Mouse (Mus musculus): ENCODE data around the gene Gabarapl2. TPM values are rescaled to one million over a fixed set of nuclear protein-coding genes. Genes with fewer than 3 reads are reported as not detected.

Gene Gabarapl2
- polyA plus RNA-seq, 1 experiment from 2014 or later: 220 TPM

DNA sequence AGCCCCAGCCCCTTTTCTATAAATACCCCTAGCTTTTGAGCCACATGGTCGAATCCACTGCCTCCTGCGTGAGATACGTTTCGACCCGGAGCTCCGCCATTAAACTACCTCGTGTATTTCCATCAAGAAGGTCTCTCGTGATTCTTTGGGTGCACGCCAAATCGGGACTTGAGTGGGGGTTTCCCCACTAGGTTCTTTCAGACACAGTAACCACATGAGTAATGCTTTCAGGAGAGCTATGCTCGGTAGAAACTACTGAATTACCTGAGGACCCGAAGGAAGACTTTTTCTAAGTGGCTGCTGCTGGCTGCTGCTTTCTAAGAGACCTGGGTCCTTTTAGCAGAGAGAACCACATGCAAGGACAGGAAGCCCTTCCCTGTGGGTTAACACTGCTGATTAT lies 33.6 kb downstream of the Gabarapl2 start:
- Histone ChIP-seq H3K9ac (no peak overlapping the region), H3K4me3 (no peak overlapping the region), H3K4me2 (no peak overlapping the region), H3K27me3 (no peaks in the 10 kb centered on the region), H3K4me1 (replicated peaks) (no peaks in the 10 kb centered on the region), H3K36me3 (peaks cover 18% of the 10 kb centered on the region), H3K27ac (no peak overlapping the region), H3K9me3 (replicated peaks) (no peaks in the 10 kb centered on the region)
- no peak for ATAC-seq (replicated peaks; ENCODE audit: insufficient number of reproducible peaks, insufficient read depth, low FRiP score, low read depth)
- WGBS: 94% methylated on average over 12 of the region's 12 CpGs

DNA sequence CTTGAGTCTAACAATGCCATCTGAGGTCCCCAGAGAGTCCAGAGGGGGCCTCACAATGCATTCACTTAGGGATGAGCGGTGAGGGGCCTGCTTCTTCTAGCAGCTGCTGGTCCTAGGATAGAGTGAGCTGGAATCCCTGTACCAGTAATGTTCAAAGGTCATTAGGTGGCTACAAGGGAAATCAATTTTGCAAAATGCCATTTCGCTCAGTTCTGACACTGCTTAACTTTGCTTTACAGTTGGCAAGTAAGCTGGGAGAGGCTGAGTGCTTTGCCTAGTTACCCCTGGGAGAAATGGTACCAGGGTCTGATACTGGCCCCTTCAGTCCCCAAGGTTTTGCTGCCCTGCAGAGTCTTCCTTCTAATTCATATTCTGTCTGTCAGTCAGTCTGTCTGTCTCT lies 35.2 kb downstream of the Gabarapl2 start:
- H3K4me3 ChIP-seq: no peak overlapping the region
- peaks cover 18% of the 10 kb centered on the region for H3K36me3 ChIP-seq
- H3K27ac ChIP-seq: no peak overlapping the region
- no peak overlapping the region for H3K9ac ChIP-seq
- no peak overlapping the region for H3K4me2 ChIP-seq
- ATAC-seq (replicated peaks; ENCODE audit: insufficient number of reproducible peaks, insufficient read depth, low FRiP score, low read depth): no peak
- H3K27me3 ChIP-seq: no peaks in the 10 kb centered on the region
- WGBS: 96% methylated on average over 2 of the region's 2 CpGs
- no peaks in the 10 kb centered on the region for H3K9me3 ChIP-seq (replicated peaks)
- no peaks in the 10 kb centered on the region for H3K4me1 ChIP-seq (replicated peaks)

- H3K36me3 ChIP-seq: peaks cover 18% of the 10 kb centered on the region
These were observed 35.8 kb downstream of the Gabarapl2 start for GRCm38 (mm10) chr8:111976326-111976725.

DNA sequence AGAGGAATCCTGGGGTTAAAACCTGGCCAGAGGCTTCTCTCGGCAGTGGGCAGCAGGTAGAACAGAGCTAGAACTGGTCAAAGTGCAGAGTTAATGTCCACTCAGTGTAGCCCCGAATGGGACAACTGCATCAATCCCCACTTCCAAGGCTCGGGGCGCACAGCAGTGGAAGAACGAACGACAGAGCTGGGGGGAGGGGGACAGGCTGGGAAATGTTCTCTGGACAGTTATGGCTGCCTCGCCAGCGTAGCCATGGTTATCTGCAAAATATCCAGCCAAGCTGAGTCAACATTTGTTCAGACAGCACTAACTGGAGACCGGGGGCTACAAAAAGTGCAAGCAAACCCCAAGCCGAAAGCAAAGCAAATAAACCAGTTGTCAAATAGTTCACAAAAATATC lies 37.6 kb downstream of the Gabarapl2 start:
- no peaks in the 10 kb centered on the region for H3K4me1 ChIP-seq (replicated peaks)
- no peaks in the 10 kb centered on the region for H3K27me3 ChIP-seq
- no peaks in the 10 kb centered on the region for H3K9me3 ChIP-seq (replicated peaks)
- H3K36me3 ChIP-seq: peaks cover 20% of the 10 kb centered on the region
- WGBS: 70% methylated on average over 10 of the region's 10 CpGs
- H3K4me3 ChIP-seq: no peak overlapping the region
- no peak overlapping the region for H3K27ac ChIP-seq
- H3K9ac ChIP-seq: no peak overlapping the region
- ATAC-seq (replicated peaks; ENCODE audit: insufficient number of reproducible peaks, insufficient read depth, low FRiP score, low read depth): no peak
- H3K4me2 ChIP-seq: no peak overlapping the region

More at GRCm38 (mm10) chr8:111976326-111976725, 35.8 kb downstream of the Gabarapl2 start:
- Histone ChIP-seq H3K4me1 (replicated peaks) (no peaks in the 10 kb centered on the region), H3K27me3 (no peaks in the 10 kb centered on the region), H3K27ac (no peak overlapping the region), H3K9ac (no peak overlapping the region), H3K4me3 (no peak overlapping the region), H3K9me3 (replicated peaks) (no peaks in the 10 kb centered on the region), H3K4me2 (no peak overlapping the region)
- 68% methylated on average over 2 of the region's 2 CpGs for WGBS
- no peak for ATAC-seq (replicated peaks; ENCODE audit: insufficient number of reproducible peaks, insufficient read depth, low FRiP score, low read depth)

DNA sequence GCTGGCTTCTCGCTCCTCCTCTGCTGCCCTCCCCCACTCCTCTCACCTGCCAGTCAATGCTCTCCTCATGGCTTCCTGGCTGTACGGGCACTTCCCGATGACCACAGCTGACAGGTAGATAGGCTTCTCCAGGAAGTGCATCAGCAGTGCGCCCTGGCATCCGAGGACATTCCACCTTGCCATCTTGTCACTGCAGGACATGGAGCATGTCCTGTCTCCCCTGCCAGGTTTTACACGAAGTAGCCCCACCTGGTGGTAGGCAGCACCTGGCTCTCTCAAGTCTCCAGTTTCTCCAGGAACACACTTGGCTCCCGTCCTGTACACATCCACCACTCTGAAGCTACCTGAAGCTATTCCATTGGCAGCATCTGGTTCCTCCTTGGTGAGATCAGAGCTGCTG lies 41.6 kb downstream of the Gabarapl2 start:
- no peak overlapping the region for H3K4me2 ChIP-seq
- no peaks in the 10 kb centered on the region for H3K9me3 ChIP-seq (replicated peaks)
- H3K4me3 ChIP-seq: no peak overlapping the region
- no peak overlapping the region for H3K27ac ChIP-seq
- peaks cover 10% of the 10 kb centered on the region; the same call in 1 of the 2 replicates for H3K4me1 ChIP-seq (replicated peaks)
- no peaks in the 10 kb centered on the region for H3K27me3 ChIP-seq
- WGBS: 74% methylated on average over 7 of the region's 7 CpGs
- ATAC-seq (replicated peaks; ENCODE audit: insufficient number of reproducible peaks, insufficient read depth, low FRiP score, low read depth): no peak
- H3K9ac ChIP-seq: no peak overlapping the region
- H3K36me3 ChIP-seq: peaks cover 11% of the 10 kb centered on the region; the same call in 1 of the 2 replicates

DNA sequence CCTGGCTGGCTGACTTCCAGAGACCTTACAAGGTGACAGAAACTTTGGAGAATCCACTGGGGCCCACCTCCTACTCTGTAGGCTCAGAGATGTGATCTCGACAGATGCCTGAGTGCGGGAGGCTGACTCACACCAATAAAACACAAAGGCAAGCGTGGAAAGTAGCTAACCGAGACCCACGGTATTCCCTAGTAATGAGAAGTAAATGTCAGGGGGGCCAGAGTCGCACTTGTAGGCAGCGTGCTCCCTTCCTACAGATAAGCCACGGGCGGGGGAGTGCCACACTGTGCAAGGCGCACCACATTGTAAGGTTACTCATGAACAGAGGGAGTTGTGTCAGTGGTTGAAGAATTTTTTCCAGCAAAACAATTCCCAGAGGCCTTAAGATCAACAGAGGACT lies 44.0 kb downstream of the Gabarapl2 start:
- peaks cover 19% of the 10 kb centered on the region for H3K36me3 ChIP-seq
- H3K27ac ChIP-seq: no peak overlapping the region; the same call in 1 of the 2 replicates
- H3K9ac ChIP-seq: no peak overlapping the region

DNA sequence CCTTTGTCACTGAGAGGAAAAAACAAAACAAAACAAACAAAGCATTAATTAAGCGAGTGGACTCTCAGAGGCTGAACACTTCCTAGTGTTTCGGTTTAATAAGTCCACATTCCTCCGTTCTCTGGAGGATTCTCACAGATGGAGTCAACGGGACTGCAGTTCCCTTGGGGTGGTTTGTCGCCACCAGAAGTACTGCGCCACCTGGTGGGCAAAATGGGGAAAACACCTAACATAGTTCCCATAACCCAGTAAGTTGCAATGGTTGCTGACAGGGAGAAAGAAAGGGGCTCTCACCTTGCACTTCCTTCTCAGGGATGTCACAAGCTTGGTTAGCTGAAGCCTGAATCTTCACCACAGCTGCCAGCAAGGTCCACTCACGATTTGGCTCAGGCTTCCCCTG lies 49.4 kb downstream of the Gabarapl2 start:
- H3K4me1 ChIP-seq (replicated peaks): peaks cover 12% of the 10 kb centered on the region; the same call in 1 of the 2 replicates
- H3K27ac ChIP-seq: no peak overlapping the region
- ATAC-seq (replicated peaks; ENCODE audit: insufficient number of reproducible peaks, insufficient read depth, low FRiP score, low read depth): no peak; the same call in 1 of the 2 replicates
- H3K4me3 ChIP-seq: no peak overlapping the region
- no peaks in the 10 kb centered on the region for H3K9me3 ChIP-seq (replicated peaks)
- H3K9ac ChIP-seq: no peak overlapping the region
- H3K36me3 ChIP-seq: peaks cover 30% of the 10 kb centered on the region
- H3K27me3 ChIP-seq: no peaks in the 10 kb centered on the region
- 16% methylated on average over 7 of the region's 7 CpGs for WGBS
- H3K4me2 ChIP-seq: no peak overlapping the region

More for the DNA sequence above, 44.0 kb downstream of the Gabarapl2 start:
- Histone ChIP-seq H3K4me3 (no peak overlapping the region), H3K4me1 (replicated peaks) (peaks cover 10% of the 10 kb centered on the region; the same call in 1 of the 2 replicates), H3K9me3 (replicated peaks) (no peaks in the 10 kb centered on the region), H3K27me3 (no peaks in the 10 kb centered on the region), H3K4me2 (no peak overlapping the region)
- no peak for ATAC-seq (replicated peaks; ENCODE audit: insufficient number of reproducible peaks, insufficient read depth, low FRiP score, low read depth)
- 57% methylated on average over 10 of the region's 10 CpGs for WGBS

DNA sequence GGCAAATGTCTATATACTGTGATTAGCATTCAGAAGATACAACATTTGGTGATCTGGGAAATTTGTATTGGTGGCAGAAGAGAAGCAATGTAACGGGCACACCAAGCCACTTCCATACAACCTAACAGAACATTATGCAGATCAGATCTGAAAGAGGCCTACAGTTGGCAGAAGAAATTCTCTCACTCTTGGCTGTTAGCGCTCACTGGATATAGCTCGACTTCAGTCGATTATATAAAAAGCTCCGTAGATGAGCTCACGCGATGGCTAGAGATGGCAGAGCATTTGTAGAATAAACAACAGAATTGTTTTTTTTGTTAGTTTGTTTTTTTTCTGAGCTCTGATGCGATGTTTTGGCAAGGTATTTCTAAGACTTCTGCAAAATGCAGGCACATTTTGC lies 50.8 kb downstream of the Gabarapl2 start:
- Histone ChIP-seq H3K4me3 (peak overlapping the region; percentile 95), H3K4me2 (peak overlapping the region; percentile 83), H3K9ac (0 out of 2 replicates have a peak overlapping the region, but pooled peaks have one; percentile 86), H3K27ac (no peak overlapping the region), H3K36me3 (peaks cover 43% of the 10 kb centered on the region), H3K9me3 (replicated peaks) (no peaks in the 10 kb centered on the region), H3K4me1 (replicated peaks) (peaks cover 9% of the 10 kb centered on the region; the same call in 1 of the 2 replicates), H3K27me3 (no peaks in the 10 kb centered on the region)
- WGBS: 54% methylated on average over 8 of the region's 8 CpGs
- no peak for ATAC-seq (replicated peaks; ENCODE audit: insufficient number of reproducible peaks, insufficient read depth, low FRiP score, low read depth)

DNA sequence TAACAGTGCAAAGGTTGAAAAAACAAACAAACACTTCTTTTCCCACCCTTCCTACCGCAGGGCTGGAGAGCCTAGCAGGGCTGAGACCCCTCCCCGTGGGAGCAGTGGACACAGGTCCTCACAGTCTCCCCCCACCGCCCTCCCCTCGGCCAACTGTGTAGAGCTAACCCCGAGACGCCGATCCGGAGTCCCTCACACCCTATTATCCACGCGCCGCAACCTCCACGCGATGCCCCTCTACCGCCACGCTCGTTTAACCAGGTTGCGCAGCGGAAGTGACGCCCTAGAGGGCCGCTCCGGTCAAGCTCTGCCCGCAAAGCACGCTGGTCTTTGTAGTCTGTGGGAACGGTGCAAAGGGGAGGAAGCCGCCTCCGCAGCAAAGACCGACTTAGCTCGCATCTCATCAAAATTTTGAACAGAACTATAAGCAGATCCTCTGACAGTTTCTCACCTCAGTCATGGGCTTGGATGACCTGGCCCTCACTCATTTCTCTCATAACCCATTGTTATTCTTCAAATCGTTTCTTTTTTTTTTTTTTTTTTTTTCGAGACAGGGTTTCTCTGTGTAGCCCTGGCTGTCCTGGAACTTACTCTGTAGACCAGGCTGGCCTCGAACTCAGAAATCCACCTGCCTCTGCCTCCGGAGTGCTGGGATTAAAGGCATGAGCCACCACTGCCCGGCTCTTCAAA lies 51.7 kb downstream of the Gabarapl2 start, which contains the start of gene Adat1:
Gene Adat1 (minus strand): TSS at position 290 of the 690 bp plus-strand sequence.
- Histone ChIP-seq H3K27me3 (no peaks in the 10 kb centered on the region), H3K4me3 (peak within 1 kb of the TSS; percentile 95), H3K9me3 (replicated peaks) (no peaks in the 10 kb centered on the region), H3K9ac (peak within 1 kb of the TSS; percentile 86), H3K27ac (peak within 1 kb of the TSS; percentile 53), H3K36me3 (peaks cover 50% of the 10 kb centered on the region), H3K4me2 (peak within 1 kb of the TSS; percentile 83), H3K4me1 (replicated peaks) (peaks cover 9% of the 10 kb centered on the region; the same call in 1 of the 2 replicates)
- peak; percentile 91 for ATAC-seq (replicated peaks; ENCODE audit: insufficient number of reproducible peaks, insufficient read depth, low FRiP score, low read depth)
- WGBS: 3% methylated on average over 33 of the region's 33 CpGs

DNA sequence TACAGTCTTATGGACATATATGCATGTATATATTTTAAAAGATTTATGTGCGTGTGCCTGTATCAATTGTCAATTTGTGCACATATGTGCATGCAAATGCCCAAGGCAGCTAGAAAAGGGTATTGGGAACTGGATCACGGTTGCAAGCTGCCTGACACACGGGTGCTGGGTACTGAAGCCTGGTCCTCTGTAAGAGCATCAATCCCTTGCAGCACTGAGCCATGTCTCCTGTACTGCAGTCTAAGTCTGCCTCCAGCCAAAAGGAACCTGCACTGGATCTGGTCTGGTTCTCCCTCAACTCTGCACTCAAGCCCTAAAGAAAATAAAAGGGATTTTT lies 52.2 kb downstream of the Gabarapl2 start:
- Histone ChIP-seq H3K4me1 (replicated peaks) (peaks cover 9% of the 10 kb centered on the region; the same call in 1 of the 2 replicates), H3K27me3 (no peaks in the 10 kb centered on the region), H3K4me3 (peak overlapping the region; percentile 95; the same call in 1 of the 2 replicates), H3K9ac (no peak overlapping the region), H3K4me2 (peak overlapping the region; percentile 83; the same call in 1 of the 2 replicates), H3K36me3 (peaks cover 55% of the 10 kb centered on the region), H3K27ac (no peak overlapping the region), H3K9me3 (replicated peaks) (no peaks in the 10 kb centered on the region)
- 65% methylated on average over 3 of the region's 3 CpGs for WGBS
- no peak for ATAC-seq (replicated peaks; ENCODE audit: insufficient number of reproducible peaks, insufficient read depth, low FRiP score, low read depth)
